Mouse (Mus musculus) limb, embryonic 13.5 days (tissue): ENCODE results near the gene Cux2. TPM values are rescaled to one million over a fixed set of nuclear protein-coding genes. Genes with fewer than 3 reads are reported as not detected.

ENCODE experiments used
- ATAC-seq: fragments of 200-750 bp; cut with Nextera tagmentation; 2 replicates; pipeline ENCODE4 v1.8.0; 2017; ENCODE audit warnings: low read depth, moderate number of reproducible peaks, moderate TSS enrichment; ENCODE audit not compliant: low FRiP score
- H3K27ac ChIP-seq: fragments of 300-500 bp; sonication (generic); 2 replicates; pipeline ENCODE4 v1.5.1; 2015; ENCODE audit warnings: inconsistent platforms, mild to moderate bottlenecking, moderate library complexity
- H3K27me3 ChIP-seq: fragments of 300-500 bp; sonication (generic); 2 replicates; pipeline ENCODE4 v1.6.1; 2015; ENCODE audit warnings: mild to moderate bottlenecking, inconsistent platforms
- H3K36me3 ChIP-seq: fragments of 300-500 bp; sonication (generic); 2 replicates; pipeline ENCODE4 v1.6.1; 2015; ENCODE audit warnings: inconsistent platforms, mild to moderate bottlenecking, moderate library complexity
- H3K4me1 ChIP-seq: fragments of 300-500 bp; sonication (generic); 2 replicates; pipeline ENCODE4 v1.6.1; 2015; ENCODE audit warnings: inconsistent platforms
- H3K4me2 ChIP-seq: fragments of 300-500 bp; sonication (generic); replicated peaks from 2 replicates; pipeline ENCODE4 v1.6.1; 2015; ENCODE audit warnings: inconsistent platforms, mild to moderate bottlenecking, moderate library complexity
- H3K4me3 ChIP-seq: fragments of 300-500 bp; sonication (generic); 2 replicates; pipeline ENCODE4 v1.5.1; 2015; ENCODE audit warnings: moderate library complexity, mild to moderate bottlenecking, inconsistent platforms
- H3K9ac ChIP-seq: fragments of 300-500 bp; sonication (generic); 2 replicates; pipeline ENCODE4 v1.6.1; 2015; ENCODE audit warnings: mild to moderate bottlenecking, inconsistent platforms
- H3K9me3 ChIP-seq: fragments of 300-500 bp; sonication (generic); 2 replicates; pipeline ENCODE4 v1.6.1; 2016; ENCODE audit warnings: inconsistent platforms
- WGBS: fragments of 180-500 bp; shearing (Covaris S2); methylation state at CpG from one replicate; pipeline ENCODE4 v1.1.7; 2015; 5-methylcytosine and 5-hydroxymethylcytosine counted together
- polyA plus RNA-seq: library from polyadenylated mRNA; unstranded; fragments of >200 nt; fragmentation: Nextera tagmentation; extraction: Ambion mirVana; gene quantifications from 2 replicates; pipeline ENCODE4 v1.2.1, GENCODE M21; 2015

The Cux2 gene
- polyA plus RNA-seq, 1 experiment from 2014 or later, result 4.1 TPM

DNA sequence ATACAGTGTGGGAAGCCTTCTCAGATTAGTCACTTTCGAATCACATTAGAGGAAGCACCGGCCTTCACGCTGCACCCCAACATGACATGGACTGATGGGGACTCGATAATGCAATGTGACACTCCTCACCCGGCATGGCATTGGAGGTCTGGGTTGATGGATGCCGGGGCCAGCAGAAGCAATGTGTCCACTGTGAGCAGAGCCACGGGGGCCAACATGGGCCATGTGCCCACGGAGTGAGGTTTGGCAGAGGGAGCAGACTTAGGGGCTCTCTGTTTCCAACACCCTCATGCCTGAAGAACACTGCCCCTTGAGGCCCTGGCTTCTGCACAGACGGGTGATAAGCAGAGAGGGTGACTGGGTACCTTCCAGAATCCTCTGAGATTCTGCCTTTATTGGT lies 91.4 kb downstream of the Cux2 start:
- no peaks in the 10 kb centered on the region for H3K9me3 ChIP-seq
- peaks cover 6% of the 10 kb centered on the region; the same call in 1 of the 2 replicates for H3K27me3 ChIP-seq
- no peaks in the 10 kb centered on the region for H3K36me3 ChIP-seq
- H3K4me3 ChIP-seq, result no peak overlapping the region
- no peak overlapping the region for H3K9ac ChIP-seq
- peaks cover 29% of the 10 kb centered on the region for H3K4me1 ChIP-seq
- WGBS, result 83% methylated on average over 9 of the region's 9 CpGs
- no peak for ATAC-seq
- H3K4me2 ChIP-seq, result no peak overlapping the region
- no peak overlapping the region for H3K27ac ChIP-seq

DNA sequence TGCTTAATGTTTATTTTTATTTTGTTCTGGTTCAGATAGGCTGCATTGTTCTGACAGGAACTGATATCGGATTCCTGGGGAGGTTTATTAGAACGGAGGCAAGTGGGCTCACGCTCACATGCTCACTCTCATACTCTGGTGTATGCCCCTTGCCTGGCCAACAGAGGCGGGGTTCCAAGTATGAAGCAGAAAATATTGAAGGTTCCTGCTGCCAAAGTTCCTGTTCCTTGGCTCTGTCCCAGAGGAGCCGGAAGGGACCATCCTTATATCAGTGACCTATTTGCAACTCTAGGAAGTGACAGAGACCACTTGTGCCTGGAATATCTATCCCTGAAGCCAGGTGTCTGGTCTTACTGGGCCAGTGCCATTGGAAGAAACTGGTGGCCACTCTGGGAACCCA lies 94.1 kb downstream of the Cux2 start:
- no peak for ATAC-seq
- Histone ChIP-seq H3K27me3 (peaks cover 15% of the 10 kb centered on the region), H3K36me3 (no peaks in the 10 kb centered on the region), H3K4me3 (no peak overlapping the region), H3K9me3 (no peaks in the 10 kb centered on the region), H3K4me1 (peaks cover 32% of the 10 kb centered on the region), H3K27ac (no peak overlapping the region), H3K9ac (no peak overlapping the region), H3K4me2 (no peak overlapping the region)
- 77% methylated on average over 5 of the region's 5 CpGs for WGBS

DNA sequence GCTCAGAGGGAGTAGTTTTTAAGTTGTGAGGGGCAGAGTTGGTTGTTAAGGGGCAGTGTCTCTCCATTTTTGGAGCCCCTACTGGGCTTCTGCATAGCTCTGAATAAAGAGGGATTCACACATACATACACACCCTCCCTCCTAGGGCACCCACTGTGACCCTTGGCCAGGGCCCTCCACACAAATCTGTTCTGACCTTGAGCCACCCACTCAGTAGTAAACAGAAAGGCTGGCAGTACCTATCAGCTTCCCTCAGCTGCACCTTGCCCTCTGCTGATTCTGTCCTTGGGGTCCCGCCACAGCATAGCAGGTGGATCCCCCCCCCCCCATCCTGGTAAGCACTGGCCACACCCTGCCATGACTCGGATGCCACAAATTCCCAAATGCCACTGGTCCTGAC lies 99.7 kb downstream of the Cux2 start:
- H3K27me3 ChIP-seq, result peaks cover 20% of the 10 kb centered on the region
- no peak for ATAC-seq
- H3K27ac ChIP-seq, result no peak overlapping the region
- WGBS, result 61% methylated on average over 2 of the region's 2 CpGs
- H3K4me2 ChIP-seq, result no peak overlapping the region
- H3K36me3 ChIP-seq, result no peaks in the 10 kb centered on the region
- H3K9ac ChIP-seq, result no peak overlapping the region
- no peaks in the 10 kb centered on the region for H3K9me3 ChIP-seq
- peaks cover 54% of the 10 kb centered on the region for H3K4me1 ChIP-seq
- H3K4me3 ChIP-seq, result no peak overlapping the region

DNA sequence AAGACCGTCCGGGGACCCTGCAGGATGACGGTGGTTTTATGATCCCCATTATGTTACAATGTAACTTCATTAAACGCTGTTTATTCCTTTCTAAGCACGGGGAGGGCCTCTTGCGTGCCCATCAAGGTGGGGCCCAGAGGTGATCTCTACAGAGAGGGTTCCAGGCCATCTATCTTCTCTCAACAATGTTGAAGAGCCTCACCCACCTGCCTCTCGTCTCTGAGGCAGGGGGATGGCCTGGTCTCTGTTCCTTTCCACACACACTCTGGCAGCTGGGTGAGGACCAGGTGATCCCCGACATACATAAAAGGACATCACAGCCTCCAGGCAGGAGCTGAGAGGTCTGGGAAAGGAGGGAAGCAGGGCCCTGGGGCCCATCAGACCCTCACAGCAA lies 100.9 kb downstream of the Cux2 start:
- H3K9me3 ChIP-seq, result no peaks in the 10 kb centered on the region
- H3K9ac ChIP-seq, result no peak overlapping the region
- H3K4me3 ChIP-seq, result peak overlapping the region; percentile 39
- no peak for ATAC-seq
- WGBS, result 3% methylated on average over 8 of the region's 8 CpGs
- H3K27ac ChIP-seq, result peak overlapping the region; percentile 70
- H3K36me3 ChIP-seq, result no peaks in the 10 kb centered on the region
- H3K4me2 ChIP-seq, result peak overlapping the region; percentile 70
- peaks cover 14% of the 10 kb centered on the region for H3K27me3 ChIP-seq
- H3K4me1 ChIP-seq, result peaks cover 42% of the 10 kb centered on the region

GRCm38 (mm10) chr5:121948302-121949049 lies 101.4 kb downstream of the Cux2 start:
- peak overlapping the region; percentile 70 for H3K4me2 ChIP-seq
- peak overlapping the region; percentile 39 for H3K4me3 ChIP-seq
- H3K9ac ChIP-seq, result no peak overlapping the region
- no peaks in the 10 kb centered on the region for H3K36me3 ChIP-seq
- H3K27me3 ChIP-seq, result peaks cover 14% of the 10 kb centered on the region
- peak overlapping the region; percentile 70 for H3K27ac ChIP-seq
- peak; percentile 92 for ATAC-seq
- under 1% methylated on average over 44 of the region's 44 CpGs for WGBS
- peaks cover 37% of the 10 kb centered on the region for H3K4me1 ChIP-seq
- H3K9me3 ChIP-seq, result no peaks in the 10 kb centered on the region

GRCm38 (mm10) chr5:121946657-121947245 lies 103.2 kb downstream of the Cux2 start:
- WGBS, result 82% methylated on average over 7 of the region's 7 CpGs
- Histone ChIP-seq H3K4me3 (no peak overlapping the region), H3K27me3 (peaks cover 10% of the 10 kb centered on the region; the same call in 1 of the 2 replicates), H3K36me3 (no peaks in the 10 kb centered on the region), H3K4me2 (no peak overlapping the region), H3K4me1 (peaks cover 31% of the 10 kb centered on the region), H3K9me3 (no peaks in the 10 kb centered on the region), H3K9ac (no peak overlapping the region), H3K27ac (no peak overlapping the region)
- ATAC-seq, result no peak

DNA sequence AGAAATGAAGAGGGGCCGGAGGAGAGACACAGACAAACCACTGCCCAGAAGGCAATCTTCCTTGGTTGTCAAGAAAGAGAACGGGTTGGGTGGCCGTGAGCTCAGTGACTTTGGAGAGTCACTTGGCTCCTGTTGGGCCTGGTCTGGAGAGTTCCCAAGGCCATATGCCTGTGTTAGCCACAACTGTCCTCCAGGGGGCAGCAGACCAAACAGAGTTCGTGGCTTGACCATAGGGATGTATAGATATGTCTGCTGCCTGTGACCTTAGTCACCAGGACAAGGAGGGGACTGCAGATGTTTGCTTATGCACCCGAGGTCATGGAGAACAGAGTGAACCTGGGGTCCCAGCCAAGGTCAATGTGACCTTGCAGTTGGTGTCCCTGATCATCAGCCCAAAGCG lies 104.1 kb downstream of the Cux2 start:
- ATAC-seq, result no peak
- no peak overlapping the region for H3K9ac ChIP-seq
- H3K4me3 ChIP-seq, result no peak overlapping the region
- WGBS, result 47% methylated on average over 6 of the region's 6 CpGs
- H3K4me1 ChIP-seq, result peaks cover 31% of the 10 kb centered on the region
- no peak overlapping the region for H3K4me2 ChIP-seq
- no peaks in the 10 kb centered on the region for H3K9me3 ChIP-seq
- peaks cover 6% of the 10 kb centered on the region; the same call in 1 of the 2 replicates for H3K27me3 ChIP-seq
- no peaks in the 10 kb centered on the region for H3K36me3 ChIP-seq
- no peak overlapping the region for H3K27ac ChIP-seq

DNA sequence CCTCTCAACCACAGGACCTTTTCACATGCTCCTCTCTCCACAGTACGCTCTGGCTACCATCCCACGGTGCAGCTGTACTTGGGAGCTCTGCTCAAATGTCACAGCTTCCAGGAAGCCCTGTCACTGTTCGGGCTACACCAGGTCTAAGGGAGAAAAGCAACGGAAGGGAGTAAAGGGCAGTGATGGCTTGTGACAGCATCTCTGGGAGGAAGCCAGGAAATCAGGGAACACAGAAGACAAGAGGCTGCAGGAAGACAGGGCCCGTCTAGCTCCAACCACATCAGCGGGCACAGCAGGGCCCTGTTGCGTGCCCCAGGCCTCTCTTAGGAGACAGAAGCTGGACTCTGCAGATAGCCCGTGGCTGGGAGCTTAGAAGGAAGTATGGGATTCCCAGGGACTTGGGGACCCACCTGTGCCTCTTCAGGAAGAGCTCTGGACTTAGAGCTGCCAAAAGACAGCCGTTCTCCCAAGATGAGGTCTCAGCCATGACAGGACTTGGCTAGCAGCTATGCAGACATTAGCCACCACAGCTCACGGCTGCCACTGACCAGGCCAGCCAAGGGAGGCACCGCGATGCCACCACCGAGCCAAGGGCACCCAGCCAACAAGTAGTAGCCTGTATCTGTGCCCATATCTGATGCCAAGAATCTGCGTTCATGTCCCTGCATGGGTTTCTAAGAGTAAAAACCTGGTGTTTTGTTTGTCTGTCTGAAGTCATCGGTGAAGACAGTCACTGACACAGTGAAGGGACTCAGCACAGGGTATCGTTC lies 105.7 kb downstream of the Cux2 start:
- no peak overlapping the region for H3K9ac ChIP-seq
- H3K36me3 ChIP-seq, result no peaks in the 10 kb centered on the region
- H3K4me2 ChIP-seq, result no peak overlapping the region
- ATAC-seq, result no peak
- peaks cover 31% of the 10 kb centered on the region for H3K4me1 ChIP-seq
- no peaks in the 10 kb centered on the region; the same call in 1 of the 2 replicates for H3K27me3 ChIP-seq
- H3K27ac ChIP-seq, result no peak overlapping the region
- H3K4me3 ChIP-seq, result no peak overlapping the region
- 93% methylated on average over 16 of the region's 16 CpGs for WGBS
- no peaks in the 10 kb centered on the region for H3K9me3 ChIP-seq

GRCm38 (mm10) chr5:121943472-121943871 lies 106.4 kb downstream of the Cux2 start:
- Histone ChIP-seq H3K27me3 (peaks cover under 1% of the 10 kb centered on the region; the same call in 1 of the 2 replicates), H3K4me3 (no peak overlapping the region), H3K36me3 (no peaks in the 10 kb centered on the region), H3K9ac (no peak overlapping the region), H3K9me3 (no peaks in the 10 kb centered on the region), H3K27ac (no peak overlapping the region), H3K4me2 (no peak overlapping the region), H3K4me1 (peaks cover 31% of the 10 kb centered on the region)
- no peak for ATAC-seq
- WGBS, result 59% methylated on average over 7 of the region's 7 CpGs

GRCm38 (mm10) chr5:121938065-121938849 lies 111.6 kb downstream of the Cux2 start:
- Histone ChIP-seq H3K4me2 (no peak overlapping the region), H3K4me1 (peaks cover 58% of the 10 kb centered on the region), H3K9ac (no peak overlapping the region; the same call in 1 of the 2 replicates), H3K4me3 (no peak overlapping the region), H3K27ac (no peak overlapping the region), H3K27me3 (0 out of 2 replicates have a peak, but pooled peaks cover 8% of the 10 kb centered on the region), H3K36me3 (no peaks in the 10 kb centered on the region), H3K9me3 (no peaks in the 10 kb centered on the region)
- WGBS, result 34% methylated on average over 18 of the region's 18 CpGs
- ATAC-seq, result no peak

- Histone ChIP-seq H3K9ac (no peak overlapping the region), H3K27me3 (peaks cover 44% of the 10 kb centered on the region), H3K9me3 (no peaks in the 10 kb centered on the region), H3K27ac (no peak overlapping the region), H3K36me3 (no peaks in the 10 kb centered on the region), H3K4me3 (no peak overlapping the region), H3K4me2 (no peak overlapping the region), H3K4me1 (peaks cover 23% of the 10 kb centered on the region)
- 14% methylated on average over 9 of the region's 9 CpGs for whole genome bisulfite sequencing
- no peak for ATAC-seq
Observed at GRCm38 (mm10) chr5:121930261-121930660, 119.6 kb downstream of the Cux2 start.
